Mouse (Mus musculus) cerebellum, adult 2 months (tissue): ENCODE measurements around the gene Ppm1l.

ENCODE experiments used
- CTCF ChIP-seq: fragments of 200-500 bp; IDR thresholded peaks from 2 replicates; pipeline ENCODE4 v1.5.1; 2011; ENCODE audit warnings: low read depth, mild to moderate bottlenecking, control low read depth, low read length, moderate library complexity, borderline replicate concordance; ENCODE audit not compliant: insufficient read depth
- POLR2A ChIP-seq: fragments of 200-500 bp; IDR thresholded peaks from 2 replicates; pipeline ENCODE4 v1.6.1; 2011; ENCODE audit warnings: low read length, control low read depth, borderline replicate concordance; ENCODE audit not compliant: insufficient read depth

GRCm38 (mm10) chr3:69271812-69272211, 44.8 kb upstream of the Ppm1l start:
- TF ChIP-seq POLR2A (no peak), CTCF (no peak)
